ENCODE assay signal across 8 mouse cellular contexts in the genomic region with DNA sequence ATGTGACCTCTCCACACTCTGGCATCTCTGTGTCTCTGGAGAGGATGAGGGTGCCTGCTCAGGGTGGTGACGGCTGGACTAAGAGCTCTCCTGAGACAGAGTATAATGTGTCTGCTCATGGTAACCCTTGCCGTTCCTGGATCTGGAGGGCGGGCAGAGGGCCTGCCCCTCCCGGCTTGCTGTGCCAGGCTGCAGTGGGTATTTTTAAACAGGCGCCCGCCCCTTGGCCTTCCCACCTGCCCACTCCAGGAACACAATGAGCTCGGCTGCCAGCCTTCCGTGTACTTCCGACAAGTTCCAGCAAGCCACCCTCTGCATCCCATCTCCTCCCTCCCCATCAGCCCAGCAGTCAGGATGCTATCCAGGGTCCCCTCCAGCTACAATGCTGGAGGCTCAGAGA. TPM values are rescaled to one million over a fixed set of nuclear protein-coding genes. Genes with fewer than 3 reads are reported as not detected.
DNase-seq lines count a peak whose midpoint lies in the region; ATAC-seq and TF ChIP-seq lines count a peak whose summit lies in the region.

No protein-coding gene starts in this region.

- peak overlapping the region; percentile 36; the same call in 1 of the 2 replicates for H3K9ac ChIP-seq in midbrain, embryonic 13.5 days (replicated peaks)
- H3K9ac ChIP-seq in midbrain, postnatal 0 days (replicated peaks; ENCODE audit: low read length, poor library complexity, severe bottlenecking) = no peak overlapping the region
- no peak overlapping the region for H3K9ac ChIP-seq in intestine, embryonic 14.5 days (ENCODE audit: low read length)
- no peak overlapping the region for H3K9ac ChIP-seq in stomach, embryonic 16.5 days (ENCODE audit: low read length)

- no peaks in the 10 kb centered on the region for H3K36me3 ChIP-seq in midbrain, embryonic 13.5 days
- no peaks in the 10 kb centered on the region for H3K36me3 ChIP-seq in midbrain, postnatal 0 days (ENCODE audit: insufficient read depth, low read length)
- H3K36me3 ChIP-seq in intestine, embryonic 14.5 days (ENCODE audit: control insufficient read depth, insufficient read depth, low read length) = peaks cover 27% of the 10 kb centered on the region
- 0 out of 2 replicates have a peak, but pooled peaks cover 2% of the 10 kb centered on the region for H3K36me3 ChIP-seq in stomach, embryonic 16.5 days (ENCODE audit: control insufficient read depth, insufficient read depth, low read length)

- no peaks in the 10 kb centered on the region for H3K9me3 ChIP-seq in midbrain, embryonic 13.5 days
- H3K9me3 ChIP-seq in midbrain, postnatal 0 days (ENCODE audit: low read length) = no peaks in the 10 kb centered on the region
- H3K9me3 ChIP-seq in intestine, embryonic 14.5 days (ENCODE audit: control insufficient read depth, low read length) = no peaks in the 10 kb centered on the region
- no peaks in the 10 kb centered on the region for H3K9me3 ChIP-seq in stomach, embryonic 16.5 days (replicated peaks; ENCODE audit: control insufficient read depth, low read length)

- TF ChIP-seq CTCF in midbrain, postnatal 0 days (IDR thresholded peaks at IDR 0.05) = no peak

- 0 out of 2 replicates have a peak overlapping the region, but pooled peaks have one; percentile 42 for H3K27ac ChIP-seq in midbrain, embryonic 13.5 days
- no peak overlapping the region for H3K27ac ChIP-seq in midbrain, postnatal 0 days (ENCODE audit: low read depth, low read length)
- H3K27ac ChIP-seq in intestine, embryonic 14.5 days (ENCODE audit: low read depth) = no peak overlapping the region; the same call in 1 of the 2 replicates
- H3K27ac ChIP-seq in stomach, embryonic 16.5 days (ENCODE audit: low read length) = peak overlapping the region; percentile 34

- no peak for ATAC-seq in midbrain, embryonic 13.5 days
- ATAC-seq in midbrain, postnatal 0 days (ENCODE audit: low FRiP score) = no peak
- ATAC-seq in intestine, embryonic 14.5 days (replicated peaks; ENCODE audit: low FRiP score, low TSS enrichment, low read depth) = no peak
- ATAC-seq in stomach, embryonic 16.5 days (ENCODE audit: insufficient read depth, low FRiP score) = peak; percentile 0; the same call in 1 of the 2 replicates

- H3K27me3 ChIP-seq in midbrain, embryonic 13.5 days = no peaks in the 10 kb centered on the region
- no peaks in the 10 kb centered on the region for H3K27me3 ChIP-seq in midbrain, postnatal 0 days (ENCODE audit: insufficient read depth, low read length)
- no peaks in the 10 kb centered on the region for H3K27me3 ChIP-seq in intestine, embryonic 14.5 days (replicated peaks; ENCODE audit: control insufficient read depth, insufficient read depth, low read length)
- no peaks in the 10 kb centered on the region for H3K27me3 ChIP-seq in stomach, embryonic 16.5 days (ENCODE audit: control insufficient read depth, insufficient read depth, low read length)

- 44% methylated on average over 9 of the region's 9 CpGs for WGBS in midbrain, embryonic 13.5 days
- 43% methylated on average over 9 of the region's 9 CpGs for WGBS in midbrain, postnatal 0 days
- WGBS in intestine, embryonic 14.5 days = 28% methylated on average over 9 of the region's 9 CpGs
- WGBS in stomach, embryonic 16.5 days = 33% methylated on average over 9 of the region's 9 CpGs

- peaks cover 24% of the 10 kb centered on the region for H3K4me1 ChIP-seq in midbrain, embryonic 13.5 days (replicated peaks)
- no peaks in the 10 kb centered on the region for H3K4me1 ChIP-seq in midbrain, postnatal 0 days (ENCODE audit: insufficient read depth, low read length)
- H3K4me1 ChIP-seq in intestine, embryonic 14.5 days (replicated peaks; ENCODE audit: control insufficient read depth, insufficient read depth, low read length) = peaks cover 51% of the 10 kb centered on the region
- H3K4me1 ChIP-seq in stomach, embryonic 16.5 days (ENCODE audit: control insufficient read depth, insufficient read depth, low read length) = peaks cover 70% of the 10 kb centered on the region

- H3K4me2 ChIP-seq in midbrain, embryonic 13.5 days (replicated peaks) = no peak overlapping the region
- no peak overlapping the region for H3K4me2 ChIP-seq in midbrain, postnatal 0 days (ENCODE audit: low read depth, low read length, poor library complexity, severe bottlenecking)
- H3K4me2 ChIP-seq in intestine, embryonic 14.5 days (ENCODE audit: low read length) = peak overlapping the region; percentile 15; the same call in 1 of the 2 replicates
- H3K4me2 ChIP-seq in stomach, embryonic 16.5 days (ENCODE audit: low read depth, low read length) = no peak overlapping the region

- DNase-seq in embryo, embryonic 11 days = peak; percentile 28
- no peak for DNase-seq in embryo, embryonic 10.5 days (ENCODE audit: low spot score)
- no peak for DNase-seq in midbrain, postnatal 0 days (ENCODE audit: low spot score)
- no peak for DNase-seq in intestine, embryonic 14.5 days (ENCODE audit: low spot score)
- no peak for DNase-seq in urinary bladder, postnatal 10 days (ENCODE audit: low spot score)
- DNase-seq in ovary, adult 18-20 months (ENCODE audit: low spot score) = no peak

- no peak overlapping the region for H3K4me3 ChIP-seq in midbrain, embryonic 13.5 days (replicated peaks)
- no peak overlapping the region for H3K4me3 ChIP-seq in midbrain, postnatal 0 days (ENCODE audit: low read depth, low read length)
- no peak overlapping the region for H3K4me3 ChIP-seq in intestine, embryonic 14.5 days (ENCODE audit: low read depth, low read length)
- no peak overlapping the region for H3K4me3 ChIP-seq in stomach, embryonic 16.5 days (replicated peaks; ENCODE audit: low read length)

RNA-seq across cellular contexts. Expression of a gene that starts 20.1 kb away (rescaled TPM):
- 5.8 and 5.9 TPM in 2 replicates for polyA plus RNA-seq in midbrain, embryonic 13.5 days (2015; fragmentation: Nextera tagmentation; extraction: Ambion mirVana)
- 77.6 and 89.1 TPM in 2 replicates for total RNA-seq in midbrain, postnatal 0 days (2014; rRNA removed)
- polyA plus RNA-seq in midbrain, postnatal 0 days (2015; fragmentation: Nextera tagmentation; extraction: Ambion mirVana) = 16.3 and 16.7 TPM in 2 replicates
- polyA plus RNA-seq in intestine, embryonic 14.5 days (2014; fragmentation: Nextera tagmentation; extraction: Ambion mirVana) = 12.9 and 14.2 TPM in 2 replicates
- polyA plus RNA-seq in stomach, embryonic 16.5 days (2015; fragmentation: Nextera tagmentation; extraction: Ambion mirVana) = 7.3 and 7.4 TPM in 2 replicates

RNA-seq across cellular contexts. Expression of a gene that starts 48.5 kb away (rescaled TPM):
- polyA plus RNA-seq in midbrain, embryonic 13.5 days (2015; fragmentation: Nextera tagmentation; extraction: Ambion mirVana) = 2.7 and 3.5 TPM in 2 replicates
- 7.8 and 9.0 TPM in 2 replicates for total RNA-seq in midbrain, postnatal 0 days (2014; rRNA removed)
- polyA plus RNA-seq in midbrain, postnatal 0 days (2015; fragmentation: Nextera tagmentation; extraction: Ambion mirVana) = 5.1 and 5.3 TPM in 2 replicates
- 1.9 and 2.0 TPM in 2 replicates for polyA plus RNA-seq in intestine, embryonic 14.5 days (2014; fragmentation: Nextera tagmentation; extraction: Ambion mirVana)
- polyA plus RNA-seq in stomach, embryonic 16.5 days (2015; fragmentation: Nextera tagmentation; extraction: Ambion mirVana) = 3.3 and 4.0 TPM in 2 replicates

Comparison
In these comparisons a context has a peak if more than half of its experiments do, and no peak if none do; other contexts are left out.
1. H3K27ac ChIP-seq: peak in midbrain, embryonic 13.5 days (single experiment) and stomach, embryonic 16.5 days (single experiment); none in midbrain, postnatal 0 days (single experiment) and intestine, embryonic 14.5 days (single experiment).